Mouse (Mus musculus): ENCODE data around the gene Mat1a. TPM values are rescaled to one million over a fixed set of nuclear protein-coding genes. Genes with fewer than 3 reads are reported as not detected.

Mat1a gene
- total and polyA plus RNA-seq, 3 experiments, result 0.11 TPM; not detected in 2

DNA sequence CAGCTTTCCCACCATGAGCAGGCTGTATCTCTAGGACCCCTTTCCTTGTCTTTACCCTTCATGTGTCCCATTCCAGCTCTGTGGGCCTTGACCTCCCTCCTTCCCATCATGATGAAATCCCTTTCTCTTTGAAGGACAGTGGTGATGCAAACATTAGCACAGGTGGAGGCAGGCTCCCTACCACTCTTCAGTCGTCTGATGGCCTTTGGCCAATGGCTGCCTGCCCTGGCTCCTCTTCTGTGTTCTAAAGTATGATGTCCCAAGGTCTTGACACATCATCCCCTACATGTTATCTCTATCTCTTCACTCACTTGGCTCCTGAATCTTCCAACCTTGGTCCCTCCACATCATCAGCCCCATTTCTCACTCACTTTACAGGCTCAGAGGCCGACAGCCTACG lies 11.4 kb downstream of the Mat1a start:
- ATAC-seq (ENCODE audit: extremely low read depth, insufficient number of reproducible peaks, low FRiP score, poor library complexity, severe bottlenecking) (no peak), DNase-seq (ENCODE audit: low spot score) (no peak)
- no peak overlapping the region for H3K4me3 ChIP-seq (ENCODE audit: low read depth, low read length)
- H3K9me3 ChIP-seq (replicated peaks), result no peaks in the 10 kb centered on the region
- H3K27me3 ChIP-seq (ENCODE audit: insufficient read depth, low read length), result no peaks in the 10 kb centered on the region; the same call in 1 of the 2 replicates
- TF ChIP-seq TAL1 (conservative IDR thresholded peaks at IDR 0.05; ENCODE audit: low read depth, low read length) (no peak), GATA1 (IDR thresholded peaks at IDR 0.05; ENCODE audit: borderline replicate concordance, low read length) (no peak), GATA2 (IDR thresholded peaks at IDR 0.05; ENCODE audit: borderline replicate concordance, low read depth, low read length) (no peak), CTCF (IDR thresholded peaks at IDR 0.05; ENCODE audit: low read depth, low read length) (no peak), POLR2AphosphoS5 (IDR thresholded peaks at IDR 0.05; ENCODE audit: insufficient replicate concordance, low read depth, low read length) (no peak)
- H3K36me3 ChIP-seq (replicated peaks), result no peaks in the 10 kb centered on the region
- H3K4me1 ChIP-seq (ENCODE audit: insufficient read depth, low read depth, low read length), result no peaks in the 10 kb centered on the region

DNA sequence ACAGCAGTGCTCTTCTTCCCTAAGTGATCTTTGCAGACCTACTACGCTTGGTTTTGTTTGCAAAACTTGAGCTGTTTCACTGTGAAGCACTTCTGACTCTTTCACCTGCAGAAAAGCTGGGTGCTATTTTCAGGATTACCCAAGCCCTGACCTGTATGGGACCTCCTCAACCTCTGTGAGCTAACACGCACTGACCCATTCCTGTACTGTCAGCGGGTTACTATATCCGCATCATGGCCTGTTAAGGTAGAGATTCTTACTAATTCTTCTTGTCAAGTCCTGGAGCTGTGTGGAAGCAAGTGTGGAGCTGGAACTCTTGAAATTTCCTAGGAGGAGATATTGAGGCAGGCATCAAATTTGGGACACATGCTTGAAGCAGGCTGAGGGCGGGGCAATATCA lies 19.8 kb downstream of the Mat1a start:
- DNase-seq (ENCODE audit: low spot score), result no peak
- no peaks in the 10 kb centered on the region for H3K36me3 ChIP-seq (replicated peaks)
- no peak overlapping the region for H3K4me3 ChIP-seq (ENCODE audit: low read depth, low read length)
- H3K27me3 ChIP-seq (ENCODE audit: insufficient read depth, low read length), result no peaks in the 10 kb centered on the region
- H3K9me3 ChIP-seq (replicated peaks), result no peaks in the 10 kb centered on the region
- no peak for TF ChIP-seq POLR2AphosphoS5 (IDR thresholded peaks at IDR 0.05; ENCODE audit: insufficient replicate concordance, low read depth, low read length)
- TF ChIP-seq TAL1 (conservative IDR thresholded peaks at IDR 0.05; ENCODE audit: low read depth, low read length), result no peak
- no peak for TF ChIP-seq GATA1 (IDR thresholded peaks at IDR 0.05; ENCODE audit: borderline replicate concordance, low read length)
- no peak for TF ChIP-seq CTCF (IDR thresholded peaks at IDR 0.05; ENCODE audit: low read depth, low read length)
- no peak for TF ChIP-seq GATA2 (IDR thresholded peaks at IDR 0.05; ENCODE audit: borderline replicate concordance, low read depth, low read length)
- no peak for ATAC-seq (ENCODE audit: extremely low read depth, insufficient number of reproducible peaks, low FRiP score, poor library complexity, severe bottlenecking)
- no peaks in the 10 kb centered on the region for H3K4me1 ChIP-seq (ENCODE audit: insufficient read depth, low read depth, low read length)

- ATAC-seq (ENCODE audit: extremely low read depth, insufficient number of reproducible peaks, low FRiP score, poor library complexity, severe bottlenecking) (no peak), DNase-seq (ENCODE audit: low spot score) (no peak)
Observed at GRCm38 (mm10) chr14:41127997-41128396, 23.2 kb downstream of the Mat1a start.

DNA sequence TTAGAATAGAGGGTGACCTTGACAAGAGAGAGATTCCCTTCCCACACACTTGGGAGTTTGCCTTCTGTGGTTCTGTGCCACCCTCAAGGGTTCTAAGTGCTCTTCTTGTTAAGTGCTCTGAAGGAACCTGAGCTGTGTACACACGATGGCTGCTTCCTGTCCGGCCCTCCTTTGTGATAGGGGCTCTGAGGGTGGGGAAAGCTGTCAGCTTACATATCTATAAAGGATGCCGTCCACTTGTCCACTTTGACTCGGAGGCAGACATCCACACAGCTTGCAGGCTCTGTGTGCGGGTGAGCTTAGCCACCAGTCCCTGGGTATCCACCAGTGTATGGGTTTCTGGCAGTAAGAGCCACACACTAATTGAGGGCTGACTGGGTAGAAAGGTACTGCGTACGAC lies 26.7 kb downstream of the Mat1a start, which contains the start of gene Sftpa1:
Sftpa1 (plus strand) TSS at position 243 of the 400 bp plus-strand sequence.
- Histone ChIP-seq H3K27me3 (ENCODE audit: insufficient read depth, low read length) (no peaks in the 10 kb centered on the region; the same call in 1 of the 2 replicates), H3K36me3 (replicated peaks) (no peaks in the 10 kb centered on the region), H3K4me1 (ENCODE audit: insufficient read depth, low read depth, low read length) (no peaks in the 10 kb centered on the region), H3K9me3 (replicated peaks) (no peaks in the 10 kb centered on the region), H3K4me3 (ENCODE audit: low read depth, low read length) (no peak within 1 kb of the TSS)
- DNase-seq (ENCODE audit: low spot score) (no peak), ATAC-seq (ENCODE audit: extremely low read depth, insufficient number of reproducible peaks, low FRiP score, poor library complexity, severe bottlenecking) (no peak)
- no peak for TF ChIP-seq GATA2 (IDR thresholded peaks at IDR 0.05; ENCODE audit: borderline replicate concordance, low read depth, low read length)
- TF ChIP-seq GATA1 (IDR thresholded peaks at IDR 0.05; ENCODE audit: borderline replicate concordance, low read length), result no peak
- no peak for TF ChIP-seq POLR2AphosphoS5 (IDR thresholded peaks at IDR 0.05; ENCODE audit: insufficient replicate concordance, low read depth, low read length)
- no peak for TF ChIP-seq CTCF (IDR thresholded peaks at IDR 0.05; ENCODE audit: low read depth, low read length)
- no peak for TF ChIP-seq TAL1 (conservative IDR thresholded peaks at IDR 0.05; ENCODE audit: low read depth, low read length)

More at GRCm38 (mm10) chr14:41127997-41128396, 23.2 kb downstream of the Mat1a start:
- H3K9me3 ChIP-seq (replicated peaks), result no peaks in the 10 kb centered on the region
- no peak overlapping the region for H3K4me3 ChIP-seq (ENCODE audit: low read depth, low read length)
- no peaks in the 10 kb centered on the region; the same call in 1 of the 2 replicates for H3K27me3 ChIP-seq (ENCODE audit: insufficient read depth, low read length)
- TF ChIP-seq POLR2AphosphoS5 (IDR thresholded peaks at IDR 0.05; ENCODE audit: insufficient replicate concordance, low read depth, low read length) (no peak), TAL1 (conservative IDR thresholded peaks at IDR 0.05; ENCODE audit: low read depth, low read length) (no peak), GATA2 (IDR thresholded peaks at IDR 0.05; ENCODE audit: borderline replicate concordance, low read depth, low read length) (no peak), CTCF (IDR thresholded peaks at IDR 0.05; ENCODE audit: low read depth, low read length) (no peak), GATA1 (IDR thresholded peaks at IDR 0.05; ENCODE audit: borderline replicate concordance, low read length) (no peak)
- H3K36me3 ChIP-seq (replicated peaks), result no peaks in the 10 kb centered on the region
- no peaks in the 10 kb centered on the region for H3K4me1 ChIP-seq (ENCODE audit: insufficient read depth, low read depth, low read length)

DNA sequence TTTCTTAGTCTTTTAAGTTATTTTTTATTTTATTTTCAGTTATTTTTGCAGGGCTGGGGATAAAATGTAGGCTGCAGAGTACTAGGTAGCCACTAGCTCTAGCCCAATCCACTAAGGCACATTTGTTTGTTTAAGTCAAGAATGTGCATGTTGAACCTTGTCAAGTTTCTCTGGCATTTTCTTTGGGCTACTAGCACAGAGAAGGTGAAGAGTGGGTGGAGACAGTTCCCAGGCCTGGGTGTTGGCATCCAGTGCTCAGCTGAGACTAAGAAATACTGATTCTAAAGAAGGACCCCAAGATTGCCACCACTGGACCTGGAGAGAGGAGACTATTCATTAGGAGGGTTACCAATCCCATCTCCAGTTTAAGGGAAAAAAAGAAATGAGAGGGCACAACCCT lies 32.2 kb downstream of the Mat1a start:
- ATAC-seq (ENCODE audit: extremely low read depth, insufficient number of reproducible peaks, low FRiP score, poor library complexity, severe bottlenecking) (no peak), DNase-seq (ENCODE audit: low spot score) (no peak)
- Histone ChIP-seq H3K36me3 (replicated peaks) (no peaks in the 10 kb centered on the region), H3K9me3 (replicated peaks) (no peaks in the 10 kb centered on the region), H3K4me1 (ENCODE audit: insufficient read depth, low read depth, low read length) (no peaks in the 10 kb centered on the region), H3K27me3 (ENCODE audit: insufficient read depth, low read length) (no peaks in the 10 kb centered on the region), H3K4me3 (ENCODE audit: low read depth, low read length) (no peak overlapping the region)
- TF ChIP-seq POLR2AphosphoS5 (IDR thresholded peaks at IDR 0.05; ENCODE audit: insufficient replicate concordance, low read depth, low read length), result no peak

- Histone ChIP-seq H3K4me3 (ENCODE audit: low read depth, low read length) (no peak overlapping the region), H3K27me3 (ENCODE audit: insufficient read depth, low read length) (no peaks in the 10 kb centered on the region), H3K4me1 (ENCODE audit: insufficient read depth, low read depth, low read length) (no peaks in the 10 kb centered on the region), H3K36me3 (replicated peaks) (no peaks in the 10 kb centered on the region), H3K9me3 (replicated peaks) (no peaks in the 10 kb centered on the region)
- ATAC-seq (ENCODE audit: extremely low read depth, insufficient number of reproducible peaks, low FRiP score, poor library complexity, severe bottlenecking), result no peak
- DNase-seq (ENCODE audit: low spot score), result no peak
- TF ChIP-seq POLR2AphosphoS5 (IDR thresholded peaks at IDR 0.05; ENCODE audit: insufficient replicate concordance, low read depth, low read length), result no peak
- TF ChIP-seq GATA1 (IDR thresholded peaks at IDR 0.05; ENCODE audit: borderline replicate concordance, low read length), result no peak
- no peak for TF ChIP-seq TAL1 (conservative IDR thresholded peaks at IDR 0.05; ENCODE audit: low read depth, low read length)
- TF ChIP-seq CTCF (IDR thresholded peaks at IDR 0.05; ENCODE audit: low read depth, low read length), result no peak
- no peak for TF ChIP-seq GATA2 (IDR thresholded peaks at IDR 0.05; ENCODE audit: borderline replicate concordance, low read depth, low read length)
Observed at GRCm38 (mm10) chr14:41140686-41141085, 35.9 kb downstream of the Mat1a start.
